Mouse (Mus musculus) limb, embryonic 14.5 days (tissue): ENCODE data around the gene Chrnb2. TPM values are rescaled to one million over a fixed set of nuclear protein-coding genes. Genes with fewer than 3 reads are reported as not detected.
A peak's percentile ranks its signal among the peaks of the same experiment; 100 is the strongest.

ENCODE experiments used
- ATAC-seq: fragments of 200-750 bp; cut with Nextera tagmentation; 2 replicates; pipeline ENCODE4 v1.8.0; 2017; ENCODE audit warnings: low read depth, moderate number of reproducible peaks, moderate TSS enrichment; ENCODE audit not compliant: low FRiP score
- DNase-seq: peaks from one replicate; pipeline ENCODE4 v3.0.0-alpha.2; 2015; ENCODE audit warnings: low spot score
- H3K27ac ChIP-seq: fragments of 300-500 bp; sonication (generic); replicated peaks from 2 replicates; pipeline ENCODE4 v1.5.1; 2014; ENCODE audit warnings: low read depth, mild to moderate bottlenecking, low read length, moderate library complexity, mixed read lengths
- H3K27me3 ChIP-seq: fragments of 300-500 bp; sonication (generic); 2 replicates; pipeline ENCODE4 v1.6.1; 2014; ENCODE audit warnings: low read length, mixed read lengths; ENCODE audit not compliant: control insufficient read depth, insufficient read depth
- H3K36me3 ChIP-seq: fragments of 300-500 bp; sonication (generic); 2 replicates; pipeline ENCODE4 v1.6.1; 2014; ENCODE audit warnings: mild to moderate bottlenecking, low read length, moderate library complexity, mixed read lengths; ENCODE audit not compliant: control insufficient read depth, insufficient read depth
- H3K4me1 ChIP-seq: fragments of 300-500 bp; sonication (generic); 2 replicates; pipeline ENCODE4 v1.6.1; 2014; ENCODE audit warnings: antibody characterized with exemption, low read length, mixed read lengths; ENCODE audit not compliant: control insufficient read depth, insufficient read depth
- H3K4me2 ChIP-seq: fragments of 300-500 bp; sonication (generic); replicated peaks from 2 replicates; pipeline ENCODE4 v1.6.1; 2014; ENCODE audit warnings: low read depth, mild to moderate bottlenecking, low read length, moderate library complexity; ENCODE audit not compliant: severe bottlenecking
- H3K4me3 ChIP-seq: fragments of 300-500 bp; sonication (generic); replicated peaks from 2 replicates; pipeline ENCODE4 v1.5.1; 2014; ENCODE audit warnings: low read length
- H3K9ac ChIP-seq: fragments of 300-500 bp; sonication (generic); 2 replicates; pipeline ENCODE4 v1.6.1; 2014; ENCODE audit warnings: mild to moderate bottlenecking, low read depth, low read length, moderate library complexity; ENCODE audit not compliant: severe bottlenecking
- H3K9me3 ChIP-seq: fragments of 300-500 bp; sonication (generic); 2 replicates; pipeline ENCODE4 v1.6.1; 2016; ENCODE audit warnings: low read length; ENCODE audit not compliant: control insufficient read depth
- POLR2A ChIP-seq: fragments of 200-500 bp; IDR thresholded peaks from 2 replicates; pipeline ENCODE4 v1.8.0; 2012; ENCODE audit warnings: inconsistent platforms, mild to moderate bottlenecking, moderate library complexity, borderline replicate concordance; ENCODE audit not compliant: insufficient read depth, insufficient read length; ENCODE audit errors: extremely low read depth
- WGBS: fragments of 180-500 bp; shearing (Covaris S2); extraction: QIAGEN DNeasy Blood & Tissue Kit; methylation state at CpG from one replicate; pipeline ENCODE4 v1.1.7; 2014; 5-methylcytosine and 5-hydroxymethylcytosine counted together
- polyA plus RNA-seq, 2 experiments: library from polyadenylated mRNA; depleted of rRNA in 1 of 2; stranded (reverse) in 1 of 2; unstranded in 1 of 2; fragments of >200 nt; fragmentation: Nextera tagmentation in 1 of 2; extraction: Ambion mirVana in 1 of 2; gene quantifications; 2 replicates each; pipeline versions ENCODE4 v1.2.1 to v1.2.3; 2012 to 2014

Gene Chrnb2
- polyA plus RNA-seq, 2 experiments, result 0.37 to 0.43 TPM

DNA sequence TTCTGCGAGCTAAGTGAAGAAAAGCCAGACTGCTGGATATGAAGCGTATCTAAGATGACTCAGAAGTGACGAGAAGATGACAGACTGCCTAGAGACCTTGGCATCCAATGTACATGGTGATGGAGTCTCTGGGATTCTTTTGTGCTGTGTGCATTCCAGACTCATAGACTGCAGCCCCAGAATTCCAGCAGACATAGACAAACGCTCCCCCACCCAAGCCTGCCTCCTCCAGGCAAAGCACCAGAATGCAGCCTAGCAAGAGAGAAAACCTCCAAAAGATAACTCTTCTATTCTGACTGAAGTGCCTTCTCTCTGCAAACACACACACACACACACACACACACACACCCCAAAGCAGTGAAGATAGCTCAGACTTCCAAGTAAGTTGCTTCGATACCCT lies 31.3 kb upstream of the Chrnb2 start:
- no peaks in the 10 kb centered on the region for H3K27me3 ChIP-seq
- no peak overlapping the region for H3K4me3 ChIP-seq
- no peaks in the 10 kb centered on the region for H3K4me1 ChIP-seq
- no peak overlapping the region for H3K9ac ChIP-seq
- no peaks in the 10 kb centered on the region for H3K9me3 ChIP-seq
- no peaks in the 10 kb centered on the region for H3K36me3 ChIP-seq
- no peak overlapping the region for H3K4me2 ChIP-seq
- H3K27ac ChIP-seq, result no peak overlapping the region
- 87% methylated on average over 5 of the region's 5 CpGs for WGBS
- DNase-seq (no peak), ATAC-seq (no peak)
- no peak for TF ChIP-seq POLR2A

DNA sequence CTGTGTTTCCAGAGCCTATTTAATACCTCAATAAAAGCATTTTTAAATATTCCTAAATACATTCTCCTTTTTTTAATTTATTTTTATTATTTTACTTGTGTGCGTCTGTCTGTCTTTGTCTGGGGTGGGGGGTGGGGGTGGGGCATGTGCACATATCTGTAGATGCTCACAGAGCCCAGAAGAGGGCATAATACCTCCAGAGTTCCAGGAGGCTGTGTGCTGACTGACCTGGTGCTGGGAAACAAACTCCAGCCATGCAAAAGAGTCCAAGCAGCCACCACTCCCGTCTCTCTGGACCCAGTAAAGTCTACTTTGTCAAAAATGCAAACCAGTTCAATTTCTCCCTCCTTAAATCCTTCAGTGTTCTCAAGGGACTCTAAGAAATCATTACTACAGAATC lies 30.2 kb upstream of the Chrnb2 start:
- Histone ChIP-seq H3K27me3 (no peaks in the 10 kb centered on the region), H3K4me2 (no peak overlapping the region), H3K9me3 (no peaks in the 10 kb centered on the region), H3K27ac (no peak overlapping the region), H3K4me3 (no peak overlapping the region), H3K36me3 (no peaks in the 10 kb centered on the region), H3K9ac (no peak overlapping the region), H3K4me1 (no peaks in the 10 kb centered on the region)
- DNase-seq (no peak), ATAC-seq (no peak)
- WGBS, result 59% methylated on average over 2 of the region's 2 CpGs
- TF ChIP-seq POLR2A, result no peak

DNA sequence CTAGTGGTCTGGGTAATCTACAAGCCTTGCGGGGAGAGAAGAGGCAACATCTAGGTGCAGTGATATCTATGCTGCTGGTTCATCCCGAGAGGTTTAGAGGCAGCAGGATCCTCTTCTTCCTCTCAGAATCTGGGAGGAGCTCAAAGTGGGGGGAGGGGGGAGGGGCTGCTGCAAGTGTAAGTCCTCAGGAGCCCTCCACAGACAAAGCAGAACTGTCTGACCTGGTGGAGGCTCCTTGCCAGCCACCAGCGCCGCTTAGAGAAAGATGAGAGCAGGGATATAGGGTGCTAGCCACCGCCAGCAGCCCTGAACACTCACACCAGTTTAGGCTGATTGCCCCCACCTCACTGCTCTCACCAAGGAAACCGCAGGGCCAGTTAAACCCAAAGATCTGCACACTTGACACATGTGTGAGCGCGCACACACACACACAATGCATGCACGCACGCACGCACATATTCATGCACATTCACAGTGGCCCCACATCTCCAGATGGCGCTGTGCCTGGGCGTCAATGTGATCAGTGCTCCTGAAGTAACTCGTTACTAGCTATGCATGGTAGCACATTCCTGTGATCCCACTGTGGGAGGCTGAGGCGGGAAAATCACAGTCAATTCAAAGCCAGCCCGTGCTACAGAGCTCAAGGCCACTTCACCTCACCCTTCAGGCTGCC lies 24.4 kb upstream of the Chrnb2 start:
- no peaks in the 10 kb centered on the region for H3K36me3 ChIP-seq
- no peak overlapping the region for H3K9ac ChIP-seq
- H3K4me1 ChIP-seq, result no peaks in the 10 kb centered on the region
- DNase-seq (no peak), ATAC-seq (no peak)
- no peak overlapping the region for H3K4me3 ChIP-seq
- H3K27me3 ChIP-seq, result no peaks in the 10 kb centered on the region
- no peaks in the 10 kb centered on the region for H3K9me3 ChIP-seq
- no peak overlapping the region for H3K4me2 ChIP-seq
- H3K27ac ChIP-seq, result no peak overlapping the region
- no peak for TF ChIP-seq POLR2A
- WGBS, result 73% methylated on average over 16 of the region's 16 CpGs

DNA sequence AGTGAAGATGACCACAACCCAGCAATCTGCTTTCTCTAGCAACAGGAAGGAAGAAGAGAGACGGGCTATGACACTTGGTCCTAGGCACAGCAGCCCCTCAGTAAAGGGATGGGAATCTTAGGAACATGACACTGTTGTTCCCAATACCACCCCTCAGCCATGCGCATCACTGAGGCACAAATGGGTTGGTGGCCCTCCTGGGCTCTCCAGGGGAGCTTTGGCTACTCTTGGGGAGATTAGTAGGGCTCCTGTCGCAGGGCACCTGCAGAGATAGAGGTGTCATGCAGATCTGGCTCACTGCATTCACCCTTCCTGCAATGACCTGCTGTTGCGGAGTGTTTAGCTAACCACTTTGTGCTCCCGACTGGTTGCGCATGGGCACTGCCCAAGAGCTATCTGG lies 21.8 kb upstream of the Chrnb2 start:
- 74% methylated on average over 6 of the region's 6 CpGs for WGBS
- Histone ChIP-seq H3K9ac (no peak overlapping the region), H3K4me2 (no peak overlapping the region), H3K4me3 (no peak overlapping the region), H3K27ac (no peak overlapping the region), H3K27me3 (no peaks in the 10 kb centered on the region), H3K9me3 (no peaks in the 10 kb centered on the region), H3K36me3 (peaks cover 24% of the 10 kb centered on the region), H3K4me1 (no peaks in the 10 kb centered on the region)
- no peak for DNase-seq
- no peak for ATAC-seq
- TF ChIP-seq POLR2A, result no peak

DNA sequence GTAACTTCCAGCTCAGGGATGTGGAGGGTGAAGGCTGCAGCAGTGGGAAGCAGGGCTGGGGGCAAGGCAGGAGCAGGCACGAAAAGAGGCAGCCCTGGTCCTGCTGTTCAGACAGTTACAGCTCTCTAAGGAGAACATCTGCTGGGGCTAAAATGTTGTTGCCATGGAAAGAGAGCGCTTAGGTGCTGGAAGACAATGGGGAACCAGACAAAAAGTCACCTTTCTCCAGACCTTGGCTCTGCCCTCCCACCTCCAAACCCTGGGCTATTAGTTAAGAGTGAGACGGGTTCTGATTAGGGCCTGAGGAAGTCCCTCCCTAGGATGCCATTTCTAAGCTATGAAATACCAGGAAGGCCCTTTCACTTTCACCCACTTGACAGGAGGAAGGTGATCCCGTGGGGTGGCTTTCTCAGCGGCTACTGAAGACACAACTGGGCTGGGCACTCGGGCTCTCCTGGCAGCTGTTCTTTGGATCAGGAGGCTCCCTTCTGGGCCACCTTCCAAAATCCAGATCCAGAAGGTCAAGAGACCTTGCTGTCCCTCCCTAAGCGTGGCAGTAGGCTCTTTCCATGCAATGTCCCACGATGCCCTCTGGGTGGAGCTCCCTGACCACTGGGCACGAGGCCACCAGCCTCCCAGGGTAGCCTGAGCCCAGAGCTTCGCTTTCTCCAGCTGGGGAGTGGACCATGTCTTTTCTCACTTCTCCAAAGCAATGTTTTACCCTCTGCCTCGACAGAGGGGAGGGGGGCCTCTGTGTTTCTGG lies 20.7 kb upstream of the Chrnb2 start:
- Histone ChIP-seq H3K27me3 (no peaks in the 10 kb centered on the region), H3K36me3 (peaks cover 35% of the 10 kb centered on the region), H3K4me1 (no peaks in the 10 kb centered on the region), H3K9me3 (no peaks in the 10 kb centered on the region), H3K27ac (0 out of 2 replicates have a peak overlapping the region, but pooled peaks have one; percentile 33), H3K4me3 (no peak overlapping the region), H3K9ac (peak overlapping the region; percentile 38; the same call in 1 of the 2 replicates), H3K4me2 (no peak overlapping the region)
- TF ChIP-seq POLR2A, result no peak
- WGBS, result 18% methylated on average over 11 of the region's 11 CpGs
- ATAC-seq, result peak; percentile 51; the same call in 1 of the 2 replicates
- peak; percentile 56 for DNase-seq
